Mouse (Mus musculus) cerebellum, adult 2 months (tissue): ENCODE measurements around the gene Slc6a16.

Source experiments
- CTCF ChIP-seq: fragments of 200-500 bp; IDR thresholded peaks from 2 replicates; pipeline ENCODE4 v1.5.1; 2011; ENCODE audit warnings: low read depth, mild to moderate bottlenecking, control low read depth, low read length, moderate library complexity, borderline replicate concordance; ENCODE audit not compliant: insufficient read depth
- POLR2A ChIP-seq: fragments of 200-500 bp; IDR thresholded peaks from 2 replicates; pipeline ENCODE4 v1.6.1; 2011; ENCODE audit warnings: low read length, control low read depth, borderline replicate concordance; ENCODE audit not compliant: insufficient read depth

GRCm38 (mm10) chr7:45272786-45273412, 32.0 kb downstream of the Slc6a16 start:
- no peak for TF ChIP-seq POLR2A
- TF ChIP-seq CTCF: no peak
